Mouse (Mus musculus) intestine, embryonic 14.5 days (tissue): ENCODE measurements around the gene Catip. TPM values are rescaled to one million over a fixed set of nuclear protein-coding genes. Genes with fewer than 3 reads are reported as not detected.
"Not testable (repeated sequence)": the region's sequence is repeated elsewhere in the genome, so short reads cannot be mapped to it uniquely, and the experiment has no call there.

ENCODE experiments used
- ATAC-seq: fragments of 200-750 bp; cut with Nextera tagmentation; replicated peaks from 2 replicates; pipeline ENCODE4 v1.8.0; 2017; ENCODE audit warnings: low read depth, moderate number of reproducible peaks, moderate TSS enrichment, moderate library complexity; ENCODE audit not compliant: low FRiP score, low TSS enrichment
- DNase-seq: peaks from one replicate; pipeline ENCODE4 v3.0.0-alpha.2; 2018; ENCODE audit warnings: low spot score
- H3K27ac ChIP-seq: fragments of 300-500 bp; sonication (generic); 2 replicates; pipeline ENCODE4 v1.5.1; 2014; ENCODE audit warnings: low read depth, mild to moderate bottlenecking, control low read depth
- H3K27me3 ChIP-seq: fragments of 300-500 bp; sonication (generic); replicated peaks from 2 replicates; pipeline ENCODE4 v1.6.1; 2014; ENCODE audit warnings: low read length, control low read depth; ENCODE audit not compliant: control insufficient read depth, insufficient read depth
- H3K36me3 ChIP-seq: fragments of 300-500 bp; sonication (generic); 2 replicates; pipeline ENCODE4 v1.6.1; 2014; ENCODE audit warnings: low read length, control low read depth; ENCODE audit not compliant: control insufficient read depth, insufficient read depth
- H3K4me1 ChIP-seq: fragments of 300-500 bp; sonication (generic); replicated peaks from 2 replicates; pipeline ENCODE4 v1.6.1; 2014; ENCODE audit warnings: low read length, control low read depth, mixed read lengths; ENCODE audit not compliant: control insufficient read depth, insufficient read depth
- H3K4me2 ChIP-seq: fragments of 300-500 bp; sonication (generic); 2 replicates; pipeline ENCODE4 v1.6.1; 2014; ENCODE audit warnings: low read length
- H3K4me3 ChIP-seq: fragments of 300-500 bp; sonication (generic); 2 replicates; pipeline ENCODE4 v1.5.1; 2014; ENCODE audit warnings: low read depth, low read length, control low read depth, mixed read lengths
- H3K9ac ChIP-seq: fragments of 300-500 bp; sonication (generic); 2 replicates; pipeline ENCODE4 v1.6.1; 2014; ENCODE audit warnings: mild to moderate bottlenecking, low read length
- H3K9me3 ChIP-seq: fragments of 300-500 bp; sonication (generic); 2 replicates; pipeline ENCODE4 v1.6.1; 2016; ENCODE audit warnings: low read length, control low read depth; ENCODE audit not compliant: control insufficient read depth
- WGBS: fragments of 180-500 bp; shearing (Covaris S2); extraction: QIAGEN DNeasy Blood & Tissue Kit; methylation state at CpG from one replicate; pipeline ENCODE4 v1.1.7; 2014; 5-methylcytosine and 5-hydroxymethylcytosine counted together
- polyA plus RNA-seq: library from polyadenylated mRNA; unstranded; fragments of >200 nt; fragmentation: Nextera tagmentation; extraction: Ambion mirVana; gene quantifications from 2 replicates; pipeline ENCODE4 v1.2.1, GENCODE M21; 2014

The Catip gene
- polyA plus RNA-seq, 1 experiment from 2014 or later, result 0.60 TPM

DNA sequence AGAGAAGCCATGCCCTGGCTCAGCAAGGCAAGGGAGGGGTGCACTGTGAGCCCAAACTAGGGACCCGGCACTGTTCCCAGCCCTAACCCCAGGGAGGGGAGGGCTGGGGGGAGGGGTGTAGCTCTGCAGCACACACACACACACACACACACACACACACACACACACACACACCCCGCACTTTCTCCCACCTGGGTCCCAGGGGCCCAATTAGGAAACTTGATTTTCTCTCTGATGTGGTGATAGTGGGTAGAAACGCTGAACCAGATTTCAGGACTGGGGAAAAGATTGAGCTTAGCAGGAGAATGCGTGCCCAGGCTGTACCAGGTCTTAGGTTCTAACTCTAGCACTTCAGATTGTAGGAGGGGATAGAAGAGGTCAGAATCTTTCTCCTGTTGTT lies 23.3 kb upstream of the Catip start:
- Histone ChIP-seq H3K27ac (no peak overlapping the region), H3K9me3 (no peaks in the 10 kb centered on the region), H3K36me3 (no peaks in the 10 kb centered on the region), H3K9ac (no peak overlapping the region), H3K4me2 (no peak overlapping the region), H3K4me1 (peaks cover under 1% of the 10 kb centered on the region; the same call in 1 of the 2 replicates), H3K4me3 (no peak overlapping the region), H3K27me3 (no peaks in the 10 kb centered on the region)
- 76% methylated on average over 4 of the region's 4 CpGs for WGBS
- no peak for ATAC-seq
- DNase-seq, result no peak

DNA sequence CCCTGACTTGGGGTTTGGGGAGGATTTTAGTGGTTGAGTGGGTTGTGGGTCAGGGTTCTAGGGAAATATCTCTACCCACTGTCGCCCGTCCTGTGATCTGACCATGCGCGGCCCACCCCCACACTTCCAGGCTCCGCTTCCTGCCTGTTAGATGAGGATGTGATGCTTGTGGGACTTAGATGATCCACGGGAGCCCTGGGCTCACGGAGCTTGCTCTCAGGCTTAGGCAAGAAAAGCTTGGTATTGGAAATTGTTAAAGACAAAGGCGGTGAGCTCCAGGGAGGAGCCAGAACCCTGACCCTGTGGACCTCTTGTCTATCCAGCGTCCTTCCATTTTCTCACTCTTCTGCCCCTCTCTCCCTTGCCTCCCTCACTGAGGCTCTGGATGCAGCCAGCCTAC lies 22.0 kb upstream of the Catip start:
- no peak for ATAC-seq
- no peak overlapping the region for H3K4me3 ChIP-seq
- H3K4me1 ChIP-seq, result no peaks in the 10 kb centered on the region
- no peak for DNase-seq
- H3K27ac ChIP-seq, result no peak overlapping the region
- H3K9ac ChIP-seq, result no peak overlapping the region
- no peaks in the 10 kb centered on the region for H3K36me3 ChIP-seq
- H3K9me3 ChIP-seq, result no peaks in the 10 kb centered on the region
- 87% methylated on average over 9 of the region's 9 CpGs for whole genome bisulfite sequencing
- H3K27me3 ChIP-seq, result no peaks in the 10 kb centered on the region
- H3K4me2 ChIP-seq, result no peak overlapping the region

DNA sequence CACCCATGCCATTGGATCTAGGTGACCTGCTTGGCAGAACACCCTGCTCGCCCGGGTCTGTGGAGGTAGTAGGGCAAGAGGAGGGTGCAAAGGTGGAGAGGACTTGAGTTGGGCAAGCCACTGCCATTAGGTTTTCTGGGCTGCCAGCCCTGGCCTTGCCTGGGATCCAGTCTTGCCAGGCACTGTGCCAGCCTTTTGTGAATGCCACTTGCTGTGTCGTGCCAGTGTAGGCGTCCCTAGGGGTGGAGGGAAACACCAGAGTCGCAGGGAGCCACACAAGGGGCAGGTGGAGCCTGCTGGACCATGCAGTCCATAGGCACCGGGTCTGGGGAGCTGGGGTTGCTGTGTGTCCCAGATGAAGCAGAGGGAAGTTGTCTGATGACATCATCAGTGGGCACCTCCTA lies 21.5 kb upstream of the Catip start:
- ATAC-seq, result no peak
- 97% methylated on average over 6 of the region's 6 CpGs for WGBS

DNA sequence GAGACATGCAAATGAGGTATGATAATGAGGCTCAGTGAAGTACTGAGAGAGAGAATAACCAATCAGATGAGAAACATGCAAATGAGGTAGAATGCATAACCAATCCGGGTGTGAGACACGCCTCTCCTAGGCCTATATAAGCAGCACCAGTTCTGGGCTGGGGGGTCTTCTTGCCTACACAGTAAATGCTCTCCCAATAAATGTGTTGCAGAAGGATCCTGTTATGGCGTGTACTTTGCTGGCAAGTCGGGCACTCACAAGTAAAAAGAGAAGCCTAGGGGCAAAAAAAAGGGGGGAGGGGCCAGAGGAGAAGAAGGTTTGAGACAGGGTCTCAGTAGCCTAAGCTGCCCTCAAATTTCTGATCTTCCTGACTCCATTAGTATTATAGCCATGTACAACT lies 20.9 kb upstream of the Catip start:
- not testable (repeated sequence) for H3K9me3 ChIP-seq, H3K27me3 ChIP-seq, H3K4me3 ChIP-seq, DNase-seq, H3K4me2 ChIP-seq, H3K27ac ChIP-seq, H3K9ac ChIP-seq, H3K4me1 ChIP-seq, H3K36me3 ChIP-seq, ATAC-seq
- 94% methylated on average over 4 of the region's 4 CpGs for WGBS

More for the DNA sequence above, 21.5 kb upstream of the Catip start:
- Histone ChIP-seq H3K9ac (no peak overlapping the region), H3K9me3 (no peaks in the 10 kb centered on the region), H3K4me2 (no peak overlapping the region), H3K27me3 (no peaks in the 10 kb centered on the region), H3K36me3 (no peaks in the 10 kb centered on the region), H3K4me1 (no peaks in the 10 kb centered on the region), H3K4me3 (no peak overlapping the region), H3K27ac (no peak overlapping the region)
- DNase-seq, result no peak

DNA sequence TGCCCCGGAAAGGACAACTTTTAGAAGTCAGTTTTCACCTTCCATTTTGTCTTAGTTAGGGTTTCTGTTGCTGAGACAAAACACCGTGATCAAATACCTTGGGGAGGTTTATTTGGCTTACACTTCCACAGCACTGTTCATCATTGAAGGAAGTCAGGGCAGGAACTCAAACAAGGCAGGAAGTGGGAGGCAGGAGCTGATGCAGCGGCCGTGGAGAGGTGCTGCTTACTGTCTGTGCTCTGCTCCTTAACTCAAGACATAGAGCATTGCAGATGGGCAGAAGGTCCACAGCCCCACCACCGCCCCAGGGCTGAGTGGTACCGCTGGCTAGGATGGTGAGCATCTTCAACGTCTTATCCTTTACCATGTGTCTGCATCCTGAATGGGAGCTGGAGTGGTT lies 20.0 kb upstream of the Catip start:
- no peak for ATAC-seq
- WGBS, result 72% methylated on average over 7 of the region's 7 CpGs

DNA sequence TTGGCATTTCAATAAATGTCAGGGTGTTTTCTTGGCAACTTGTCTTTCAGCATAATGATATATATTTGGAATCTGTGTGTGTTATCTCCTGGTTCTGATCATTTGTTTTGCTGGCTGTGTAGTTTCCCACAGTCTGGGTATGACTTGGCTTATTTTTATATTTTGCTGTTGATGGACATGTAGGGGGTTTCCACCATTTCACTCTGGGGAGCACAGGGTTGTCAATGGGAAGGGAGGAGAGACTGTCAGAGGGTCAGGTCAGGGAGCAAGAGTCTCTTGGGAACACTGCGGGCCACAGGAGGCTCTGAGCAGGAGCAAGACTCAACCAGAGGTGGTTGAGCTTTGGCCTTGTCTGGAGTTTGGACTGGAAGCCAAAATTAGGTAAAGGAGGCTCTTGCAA lies 19.6 kb upstream of the Catip start:
- DNase-seq (no peak), ATAC-seq (no peak)
- H3K9me3 ChIP-seq, result no peaks in the 10 kb centered on the region
- no peaks in the 10 kb centered on the region for H3K36me3 ChIP-seq
- H3K9ac ChIP-seq, result no peak overlapping the region
- H3K27ac ChIP-seq, result no peak overlapping the region
- no peak overlapping the region for H3K4me3 ChIP-seq
- H3K4me2 ChIP-seq, result no peak overlapping the region
- H3K4me1 ChIP-seq, result no peaks in the 10 kb centered on the region
- no peaks in the 10 kb centered on the region for H3K27me3 ChIP-seq
- 83% methylated on average over 1 of the region's 1 CpGs for WGBS

More for the DNA sequence above, 20.0 kb upstream of the Catip start:
- H3K9ac ChIP-seq, result no peak overlapping the region
- H3K4me3 ChIP-seq, result no peak overlapping the region
- H3K4me1 ChIP-seq, result no peaks in the 10 kb centered on the region
- H3K4me2 ChIP-seq, result no peak overlapping the region
- H3K27me3 ChIP-seq, result no peaks in the 10 kb centered on the region
- no peaks in the 10 kb centered on the region for H3K9me3 ChIP-seq
- no peaks in the 10 kb centered on the region for H3K36me3 ChIP-seq
- H3K27ac ChIP-seq, result no peak overlapping the region
- no peak for DNase-seq

DNA sequence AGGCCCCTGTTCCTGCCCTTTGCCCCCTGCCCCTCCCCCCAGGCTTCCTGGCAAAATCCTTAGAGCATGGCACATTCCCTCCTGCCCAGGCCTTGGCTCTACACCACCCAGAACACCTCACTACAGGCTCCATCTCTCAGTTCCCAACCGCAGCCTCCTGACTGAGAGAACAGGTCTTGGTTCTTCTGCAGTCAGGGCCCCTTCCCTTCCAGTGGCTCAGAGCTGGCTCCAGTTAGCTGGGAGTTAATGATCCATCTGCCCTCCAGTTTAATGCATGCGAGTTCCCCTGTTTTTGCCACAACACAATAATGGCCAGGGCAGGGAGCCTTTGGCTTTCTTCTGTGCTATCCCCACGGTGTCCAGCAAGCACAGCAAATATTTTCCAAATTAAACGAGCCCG lies 18.7 kb upstream of the Catip start:
- H3K36me3 ChIP-seq, result no peaks in the 10 kb centered on the region
- no peak overlapping the region for H3K4me3 ChIP-seq
- H3K27me3 ChIP-seq, result no peaks in the 10 kb centered on the region
- H3K4me1 ChIP-seq, result no peaks in the 10 kb centered on the region
- ATAC-seq (no peak), DNase-seq (no peak)
- no peak overlapping the region for H3K9ac ChIP-seq
- H3K9me3 ChIP-seq, result no peaks in the 10 kb centered on the region
- no peak overlapping the region for H3K4me2 ChIP-seq
- no peak overlapping the region for H3K27ac ChIP-seq
- 73% methylated on average over 5 of the region's 5 CpGs for WGBS

DNA sequence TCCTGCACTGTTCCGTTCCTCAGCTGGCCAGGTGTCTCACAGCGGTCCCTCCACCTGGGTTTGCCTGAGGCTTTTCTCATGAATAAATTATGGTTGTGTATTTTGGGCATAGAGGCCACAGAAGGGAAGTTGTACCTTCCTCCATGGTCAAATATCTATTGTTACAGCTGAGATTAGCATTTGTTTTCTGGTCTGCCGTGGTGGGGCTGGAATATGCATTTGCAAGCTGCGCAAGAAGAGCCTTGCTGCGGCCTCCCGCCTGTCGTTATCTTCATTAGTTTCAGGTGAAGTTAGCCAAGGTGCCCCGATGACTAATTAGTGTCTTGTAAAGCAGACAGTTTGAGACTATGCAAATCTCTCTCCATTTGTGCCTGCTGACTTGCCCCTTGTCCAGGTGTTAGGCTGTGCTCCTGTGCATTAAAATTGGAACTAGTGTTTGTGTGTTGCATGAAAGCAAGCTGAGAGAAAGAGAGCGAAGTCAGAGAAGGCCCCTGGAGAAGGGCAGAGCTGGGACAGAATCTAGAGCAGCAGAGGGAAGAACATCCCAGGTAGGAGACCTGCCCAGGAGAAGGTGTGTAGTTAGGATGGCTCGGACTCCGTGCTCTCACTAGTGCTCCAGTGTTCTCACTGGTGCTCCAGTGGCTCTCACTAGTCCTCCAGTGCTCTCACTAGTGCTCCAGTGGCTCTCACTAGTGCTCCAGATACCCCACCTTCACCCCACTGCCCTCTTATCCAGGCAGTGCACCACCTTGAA lies 17.6 kb upstream of the Catip start:
- Histone ChIP-seq H3K27ac (no peak overlapping the region), H3K9me3 (no peaks in the 10 kb centered on the region), H3K9ac (no peak overlapping the region), H3K4me1 (no peaks in the 10 kb centered on the region), H3K4me2 (no peak overlapping the region), H3K27me3 (no peaks in the 10 kb centered on the region), H3K36me3 (peaks cover 5% of the 10 kb centered on the region; the same call in 1 of the 2 replicates), H3K4me3 (no peak overlapping the region)
- DNase-seq (no peak), ATAC-seq (no peak)
- WGBS, result 82% methylated on average over 11 of the region's 11 CpGs

DNA sequence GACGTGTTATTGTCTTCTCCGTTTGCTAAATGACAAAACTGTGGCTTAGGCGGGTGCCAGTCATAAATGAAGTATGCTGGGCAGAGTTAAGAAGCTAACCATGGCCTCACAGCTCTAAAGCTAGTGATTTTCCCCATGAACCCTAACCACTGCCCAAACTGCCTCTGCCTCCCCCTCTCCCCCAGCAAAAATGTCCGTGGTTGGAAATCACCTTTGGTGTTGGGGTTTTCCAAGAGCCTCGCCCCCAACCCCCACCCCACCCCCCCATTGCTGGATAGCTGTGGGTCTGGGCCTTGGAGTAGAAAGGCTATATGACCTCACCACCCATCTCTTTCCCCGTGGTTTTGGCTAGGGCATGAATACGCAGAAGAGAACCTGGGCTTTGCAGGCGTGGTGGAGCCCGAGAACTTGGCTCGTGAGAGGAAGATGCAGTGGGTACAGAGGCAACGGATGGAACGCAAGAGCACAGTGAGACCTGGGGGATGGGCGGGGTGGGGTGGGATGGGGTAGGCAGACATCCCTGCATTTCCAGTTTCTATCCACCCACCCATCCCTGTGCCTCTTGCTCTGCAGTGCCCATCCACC lies 10.6 kb upstream of the Catip start:
- Histone ChIP-seq H3K4me3 (no peak overlapping the region), H3K9me3 (no peaks in the 10 kb centered on the region), H3K36me3 (peaks cover 18% of the 10 kb centered on the region), H3K27me3 (no peaks in the 10 kb centered on the region), H3K4me1 (no peaks in the 10 kb centered on the region), H3K4me2 (no peak overlapping the region), H3K27ac (no peak overlapping the region), H3K9ac (no peak overlapping the region)
- whole genome bisulfite sequencing, result 91% methylated on average over 13 of the region's 13 CpGs
- DNase-seq (no peak), ATAC-seq (no peak)
